Mouse (Mus musculus) forebrain, embryonic 10.5 days (tissue): ENCODE measurements at regions not wholly inside any gene's neighbourhood (a gene's known extent, or its start where the extent isn't known, plus 50 kb on each side); places are given as distances from the start of the nearest gene placed in this dataset.
A peak's percentile ranks its signal among the peaks of the same experiment; 100 is the strongest.

Source experiments
- DNase-seq: peaks from one replicate; pipeline ENCODE4 v3.0.0-alpha.2; 2017; ENCODE audit warnings: low spot score; ENCODE audit errors: extremely low spot score
- H3K27ac ChIP-seq: fragments of 300-500 bp; sonication (generic); 2 replicates; pipeline ENCODE4 v1.5.1; 2016; ENCODE audit warnings: mild to moderate bottlenecking
- H3K27me3 ChIP-seq: fragments of 300-500 bp; sonication (generic); 2 replicates; pipeline ENCODE4 v1.6.1; 2016; ENCODE audit warnings: mild to moderate bottlenecking; ENCODE audit not compliant: poor library complexity, severe bottlenecking
- H3K36me3 ChIP-seq: fragments of 300-500 bp; sonication (generic); replicated peaks from 2 replicates; pipeline ENCODE4 v1.6.1; 2016; ENCODE audit warnings: mild to moderate bottlenecking, moderate library complexity
- H3K4me1 ChIP-seq: fragments of 300-500 bp; sonication (generic); 2 replicates; pipeline ENCODE4 v1.6.1; 2016
- H3K4me3 ChIP-seq: fragments of 300-500 bp; sonication (generic); 2 replicates; pipeline ENCODE4 v1.5.1; 2016; ENCODE audit warnings: mild to moderate bottlenecking, moderate library complexity
- H3K9me3 ChIP-seq: fragments of 300-500 bp; sonication (generic); 2 replicates; pipeline ENCODE4 v1.6.1; 2016; ENCODE audit warnings: mild to moderate bottlenecking, moderate library complexity
- WGBS: fragments of 180-500 bp; shearing (Covaris S2); methylation state at CpG from one replicate; pipeline ENCODE4 v1.1.7; 2016; 5-methylcytosine and 5-hydroxymethylcytosine counted together

DNA sequence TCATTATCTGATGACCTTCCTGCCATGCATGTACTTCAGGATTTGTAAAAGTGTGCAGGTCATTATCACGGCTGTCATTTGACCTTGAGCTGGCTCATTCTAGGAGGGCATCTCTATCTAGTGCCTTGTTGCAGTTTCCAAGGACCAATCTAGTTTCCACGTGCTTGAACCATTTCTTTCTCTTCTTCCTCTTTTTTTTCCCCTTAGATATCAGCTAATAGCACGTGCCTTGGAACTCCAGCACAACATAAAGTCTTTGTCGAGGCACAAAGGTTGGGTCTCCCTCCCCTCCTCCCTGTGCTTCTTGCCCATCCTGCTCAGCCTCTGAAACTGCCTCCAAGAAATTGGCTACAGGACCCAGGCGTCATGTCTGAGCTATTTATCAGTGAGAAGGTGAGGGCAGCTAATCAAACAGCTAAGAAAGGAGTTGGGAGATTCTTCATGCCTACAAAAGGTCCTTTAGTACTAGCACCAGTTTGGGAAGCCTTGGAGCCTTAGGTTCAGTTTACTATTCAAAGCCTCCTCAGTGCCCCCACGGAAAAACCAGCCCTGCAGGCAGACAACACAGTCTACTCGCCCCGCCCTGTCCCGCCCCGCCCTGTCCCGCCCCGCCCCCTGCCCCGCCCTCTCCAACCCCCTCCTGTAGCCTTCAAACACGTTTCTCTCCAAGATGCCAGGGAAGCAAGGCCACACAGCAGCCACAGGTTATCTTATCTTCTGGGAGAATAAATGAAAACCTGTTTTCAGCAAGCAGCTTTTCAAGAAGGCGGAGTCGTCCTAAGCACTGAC is 80.5 kb upstream of the Tapt1 start:
- Histone ChIP-seq H3K27ac (no peak overlapping the region; the same call in 1 of the 2 replicates), H3K36me3 (no peaks in the 10 kb centered on the region), H3K27me3 (peaks cover 15% of the 10 kb centered on the region), H3K4me1 (peaks cover 10% of the 10 kb centered on the region), H3K9me3 (no peaks in the 10 kb centered on the region), H3K4me3 (peak overlapping the region; percentile 10; the same call in 1 of the 2 replicates)
- WGBS, result 16% methylated on average over 16 of the region's 16 CpGs
- no peak for DNase-seq

DNA sequence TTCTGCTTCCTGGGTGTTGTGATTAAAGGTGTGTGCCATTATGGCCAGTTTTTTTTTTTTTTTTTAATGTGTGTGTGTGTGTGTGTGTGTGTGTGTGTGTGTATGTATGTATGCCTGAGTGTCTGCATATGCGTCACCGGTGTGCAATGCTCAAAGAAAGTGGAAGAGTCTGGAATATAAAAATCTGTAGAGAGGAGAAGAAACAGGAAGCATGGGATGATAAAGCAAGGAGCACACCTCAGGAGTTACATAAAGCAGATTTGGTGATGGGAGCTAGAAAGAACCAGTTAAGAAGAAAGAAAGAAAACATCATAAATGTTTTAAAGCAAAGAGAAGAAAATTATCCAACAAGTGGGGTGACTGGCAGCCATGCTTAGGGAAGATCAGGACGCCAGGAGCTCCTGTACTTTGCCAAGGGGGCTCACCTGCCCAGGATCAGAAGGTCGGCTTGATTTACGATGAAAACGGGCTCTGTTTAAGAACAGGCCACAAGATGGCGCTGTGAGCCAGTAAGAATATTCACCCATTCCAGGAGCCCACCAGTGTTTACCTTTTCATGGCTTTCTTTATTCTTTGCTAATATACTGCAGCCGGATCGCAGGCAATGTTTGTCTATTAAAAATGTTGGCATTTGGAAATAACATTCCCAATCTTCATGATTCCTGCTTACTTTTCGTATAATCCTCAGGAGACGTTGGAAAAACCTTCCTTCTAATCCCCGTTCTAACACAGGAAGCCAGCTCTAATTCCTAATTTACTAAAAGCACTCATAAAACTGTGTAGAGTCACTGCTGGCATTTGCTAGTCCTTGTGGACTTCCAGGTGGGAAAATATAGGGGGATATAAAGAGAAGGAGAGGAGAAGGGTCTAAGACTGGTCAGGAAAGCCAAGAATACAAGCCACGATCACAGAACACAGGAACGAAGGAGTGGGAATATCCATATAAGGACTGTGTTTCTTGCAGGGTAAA is 77.7 kb upstream of the Tapt1 start:
- Histone ChIP-seq H3K27ac (no peak overlapping the region), H3K4me3 (no peak overlapping the region), H3K36me3 (no peaks in the 10 kb centered on the region), H3K9me3 (no peaks in the 10 kb centered on the region), H3K27me3 (peaks cover 19% of the 10 kb centered on the region), H3K4me1 (peaks cover 10% of the 10 kb centered on the region)
- 39% methylated on average over 14 of the region's 14 CpGs for WGBS
- peak; percentile 72 for DNase-seq

DNA sequence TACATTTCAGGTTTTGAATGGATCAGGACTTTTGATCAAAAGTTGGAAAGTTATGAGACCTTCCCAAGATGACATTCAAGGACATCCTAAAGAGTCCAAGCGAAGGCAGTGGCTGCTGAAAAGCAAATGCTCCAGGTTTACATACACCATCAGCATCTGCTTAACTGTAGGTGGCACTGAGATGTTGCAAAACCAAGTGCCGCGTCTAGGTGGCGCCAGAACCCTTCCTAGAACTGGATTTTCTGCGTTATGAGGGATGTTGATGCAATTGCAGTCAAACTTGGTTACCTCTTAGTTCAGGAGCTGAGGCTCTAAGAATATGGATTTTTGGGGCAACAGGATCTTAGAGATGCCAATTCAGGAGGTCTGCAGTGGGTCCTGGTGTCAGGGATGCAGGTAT is 58.0 kb upstream of the Tapt1 start:
- Histone ChIP-seq H3K36me3 (no peaks in the 10 kb centered on the region), H3K4me3 (no peak overlapping the region), H3K4me1 (no peaks in the 10 kb centered on the region), H3K9me3 (no peaks in the 10 kb centered on the region), H3K27me3 (0 out of 2 replicates have a peak, but pooled peaks cover 3% of the 10 kb centered on the region), H3K27ac (no peak overlapping the region)
- whole genome bisulfite sequencing, result 15% methylated on average over 5 of the region's 5 CpGs
- peak; percentile 74 for DNase-seq
